Mouse (Mus musculus): ENCODE data around the gene Ciao1.
A peak's percentile ranks its signal among the peaks of the same experiment; 100 is the strongest.
"Not testable (repeated sequence)": the region's sequence is repeated elsewhere in the genome, so short reads cannot be mapped to it uniquely, and the experiment has no call there.

The Ciao1 gene

DNA sequence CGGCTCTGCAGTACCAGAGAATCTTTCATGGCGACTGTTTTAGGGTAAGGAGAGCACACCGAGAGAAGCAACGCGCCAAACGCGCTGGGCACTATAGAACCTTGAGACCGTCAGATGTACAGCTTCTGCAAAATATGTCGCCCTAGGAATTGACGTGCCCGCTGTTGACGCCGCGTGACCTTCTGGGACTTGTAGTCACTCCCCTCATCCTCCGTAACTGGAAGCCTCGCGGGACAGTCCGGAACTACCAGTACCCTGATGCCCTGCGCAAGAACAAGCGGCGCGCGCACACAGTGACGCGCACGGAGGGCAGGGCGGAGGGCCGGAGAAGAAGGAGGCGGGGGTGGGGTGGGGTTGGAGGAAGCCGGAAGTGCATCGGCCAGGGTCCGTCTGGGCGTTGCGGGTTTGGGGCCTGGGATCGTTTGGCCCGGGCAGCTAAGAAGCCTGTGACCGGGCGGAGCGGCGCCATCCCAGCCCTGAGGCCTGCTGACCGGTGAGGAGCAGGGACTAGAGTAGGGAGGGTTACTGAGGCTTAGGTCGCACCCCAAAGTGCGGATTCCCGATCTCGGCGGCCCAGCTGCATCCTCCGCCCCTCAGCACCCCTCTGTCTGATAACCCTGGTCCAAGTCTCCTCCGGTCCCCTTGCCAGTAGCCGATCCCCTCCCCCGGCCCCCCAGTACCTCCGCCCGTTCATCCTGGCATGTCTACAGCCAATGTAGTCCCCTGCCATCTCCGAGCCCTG lies at the start of gene Ciao1, which contains the start of gene Tmem127:
Gene Ciao1 (minus strand): TSS at position 225 of the 742 bp plus-strand sequence.
Gene Tmem127 (plus strand): TSS at position 317 of the 742 bp plus-strand sequence.
- DNase-seq, result peak; percentile 98

DNA sequence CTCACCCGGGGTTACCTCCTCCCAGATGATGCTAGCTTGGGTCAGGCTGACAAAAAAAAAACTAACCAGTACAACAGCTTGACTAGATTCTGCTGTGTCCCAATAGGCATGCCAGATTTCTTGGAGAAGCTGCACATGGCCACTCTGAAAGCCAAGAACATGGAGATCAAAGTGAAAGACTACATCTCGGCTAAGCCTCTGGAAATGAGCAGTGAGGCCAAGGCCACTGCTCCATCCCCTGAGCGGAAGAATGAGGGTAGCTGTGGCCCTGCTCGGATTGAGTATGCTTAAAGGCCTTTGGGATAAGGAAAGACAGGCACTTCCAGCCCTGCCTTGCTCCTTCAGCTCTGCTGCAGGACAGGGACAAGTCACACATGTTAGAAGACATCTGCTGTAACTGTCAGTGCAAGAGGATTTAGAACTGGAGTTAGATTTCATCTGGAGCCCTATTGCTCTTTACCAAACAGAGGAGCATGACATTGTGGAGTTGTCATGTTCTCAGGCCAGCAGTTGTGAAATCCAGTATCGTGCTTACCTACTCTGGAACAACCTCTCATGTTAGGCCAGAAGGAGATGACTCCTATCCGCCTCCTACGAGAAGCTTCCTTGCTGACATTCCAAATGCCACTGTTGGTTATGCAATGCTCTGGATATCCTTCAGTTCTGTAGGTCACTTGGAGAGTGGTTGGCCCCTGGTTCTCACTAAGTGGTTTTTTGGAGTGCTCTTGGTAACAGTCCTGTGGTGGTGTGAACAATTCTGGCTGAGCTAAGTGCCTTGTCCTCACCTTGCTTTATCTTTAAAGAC lies 49.6 kb upstream of the Ciao1 start:
- no peak for DNase-seq

DNA sequence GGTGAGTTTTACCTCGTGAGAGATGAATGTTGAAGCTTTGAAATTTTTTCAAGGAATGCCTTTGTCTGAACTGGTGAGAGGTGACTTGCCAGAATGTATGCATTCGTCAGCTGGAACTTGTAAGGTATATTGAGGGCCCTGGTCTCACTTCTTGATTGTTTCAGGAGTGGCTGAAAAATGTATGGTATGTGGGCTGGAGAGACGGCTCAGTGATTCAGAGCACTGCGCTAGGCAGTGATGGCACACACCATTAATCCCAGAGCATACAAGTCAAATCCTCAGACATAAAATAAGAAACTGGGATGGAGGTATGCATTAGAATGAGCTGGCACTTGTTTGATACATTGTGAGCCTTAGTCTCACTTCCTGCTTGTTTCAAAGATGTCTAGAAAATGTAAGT lies 44.6 kb upstream of the Ciao1 start:
- no peak for DNase-seq

DNA sequence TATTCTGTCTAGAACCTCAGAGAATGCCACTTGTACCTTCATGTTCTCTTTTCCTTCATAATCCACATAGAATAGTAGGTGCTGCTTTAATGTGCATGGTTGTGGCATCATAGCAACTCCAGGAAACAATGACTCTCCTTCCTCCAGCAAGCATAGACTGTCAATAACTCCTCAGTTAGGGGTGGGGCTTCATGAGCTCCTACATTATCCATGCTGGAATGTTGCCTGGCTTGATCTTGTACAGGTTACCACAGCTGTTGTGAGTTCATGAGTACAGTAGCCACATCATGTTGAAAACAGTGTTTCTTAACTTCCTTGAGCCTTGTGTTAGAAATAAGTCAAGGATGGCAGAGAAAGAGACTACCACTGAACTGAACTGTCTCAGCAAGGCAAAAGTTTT lies 30.5 kb upstream of the Ciao1 start:
- no peak for DNase-seq

DNA sequence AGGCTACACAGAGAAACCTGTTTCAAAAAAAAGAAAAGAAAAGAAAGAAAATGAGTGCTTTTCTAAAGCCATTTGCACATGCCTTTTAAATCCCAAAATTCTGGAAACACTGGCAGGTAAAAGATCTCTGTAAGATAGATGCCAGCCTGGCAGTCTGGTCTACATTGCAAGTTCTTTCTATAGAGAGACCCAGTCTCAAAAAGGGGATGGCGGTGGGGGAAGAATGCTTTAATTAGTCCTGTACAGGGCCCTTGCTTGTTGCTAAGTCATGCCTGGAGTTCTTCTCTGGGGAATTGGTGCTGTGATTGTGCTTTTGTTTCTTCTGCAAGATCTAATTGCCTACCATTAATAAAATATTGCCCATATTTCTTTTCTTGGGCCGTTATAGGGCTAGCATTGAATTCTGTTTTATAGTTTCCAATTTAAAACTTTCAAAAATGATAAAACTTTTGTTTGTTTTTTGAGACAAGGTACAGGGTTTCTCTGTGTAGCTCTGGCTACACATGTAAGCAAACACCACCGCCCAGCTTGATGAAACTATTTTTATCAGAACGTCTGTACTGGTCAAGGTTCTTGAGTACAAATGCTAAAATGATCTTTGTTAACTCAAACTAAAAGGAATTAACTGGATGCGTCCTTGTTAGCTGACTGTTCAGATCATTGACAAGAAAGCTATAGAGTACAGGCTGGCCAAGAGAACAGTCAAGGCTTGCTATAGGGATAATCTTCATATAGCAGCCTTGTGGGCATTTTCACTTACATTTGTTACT lies 28.1 kb upstream of the Ciao1 start:
- DNase-seq, result no peak

DNA sequence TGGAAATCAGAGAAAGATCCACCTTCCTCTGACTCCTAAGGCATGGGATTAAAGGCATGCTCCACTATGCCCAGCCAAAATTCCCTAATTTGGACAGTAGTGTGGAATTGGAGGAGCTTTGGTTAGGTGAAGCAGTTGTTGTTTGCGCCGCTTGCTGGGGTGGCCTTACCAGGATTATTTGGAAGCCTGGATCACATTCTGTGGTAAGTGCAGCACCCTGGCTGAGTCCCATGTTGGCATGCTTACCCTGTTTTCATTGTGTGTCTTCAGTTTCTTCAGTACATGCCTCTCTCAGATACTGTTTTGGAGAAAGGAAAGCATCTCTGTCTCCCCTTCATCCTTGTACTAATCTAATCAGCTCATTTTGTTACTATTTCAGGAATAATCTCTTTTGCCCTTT lies 27.0 kb upstream of the Ciao1 start:
- DNase-seq, result no peak

DNA sequence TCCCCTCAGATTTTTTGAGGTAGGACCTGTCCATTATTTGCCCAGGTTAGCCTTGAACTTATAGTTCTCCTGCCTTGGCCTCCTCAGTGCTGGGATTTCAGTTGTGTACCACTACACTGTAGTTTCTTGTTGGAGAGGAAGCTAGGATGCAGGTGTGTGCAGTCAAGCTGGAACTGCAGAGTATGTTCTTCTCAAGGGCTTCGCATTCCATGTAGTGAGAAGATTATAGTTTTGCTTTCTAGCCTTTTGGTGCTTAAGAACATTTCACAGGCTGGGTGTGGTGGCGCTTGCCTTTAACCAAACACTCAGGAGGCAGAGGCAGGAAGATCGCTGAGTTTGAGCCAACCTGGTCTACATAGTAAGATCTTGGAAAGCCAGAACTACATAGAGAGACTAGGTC lies 25.2 kb upstream of the Ciao1 start:
- DNase-seq, result no peak

DNA sequence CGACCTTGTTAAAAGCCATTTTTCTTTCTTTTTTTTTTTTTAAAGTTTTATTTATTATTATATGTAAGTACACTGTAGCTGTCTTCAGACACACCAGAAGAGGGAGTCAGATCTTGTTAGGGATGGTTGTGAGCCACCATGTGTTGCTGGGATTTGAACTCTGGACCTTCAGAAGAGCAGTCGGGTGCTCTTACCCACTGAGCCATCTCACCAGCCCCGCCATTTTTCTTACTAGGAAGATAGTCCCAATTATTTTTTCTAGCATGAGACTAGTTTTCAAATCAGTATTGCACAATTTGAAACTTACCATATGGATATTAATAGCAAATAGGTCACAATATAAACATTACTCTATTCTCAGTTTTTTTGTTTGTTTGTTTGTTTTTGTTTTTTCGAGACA lies 24.4 kb upstream of the Ciao1 start:
- not testable (repeated sequence) for DNase-seq

DNA sequence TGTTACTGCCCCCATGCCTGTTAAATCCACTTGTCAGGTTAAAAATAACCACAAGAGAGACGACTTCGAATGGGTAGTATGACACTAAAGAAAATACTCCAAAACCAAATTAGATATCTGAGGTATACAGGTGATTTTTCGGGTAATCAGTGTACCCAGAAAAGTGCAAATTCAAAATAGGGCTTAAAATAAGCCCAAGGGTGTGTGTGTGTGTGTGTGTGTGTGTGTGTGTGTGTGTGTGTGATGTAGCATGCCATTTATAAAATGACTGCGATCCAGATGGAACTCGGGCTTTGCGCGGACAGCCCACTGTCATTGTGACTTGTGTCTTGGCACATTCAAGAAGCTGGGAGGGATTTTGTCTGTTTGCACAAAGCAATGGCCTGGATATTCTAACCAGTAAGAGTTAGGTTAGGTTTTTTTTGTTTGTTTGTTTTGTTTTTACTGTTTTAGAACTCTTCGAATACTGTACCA lies 23.5 kb upstream of the Ciao1 start:
- peak; percentile 22 for DNase-seq

DNA sequence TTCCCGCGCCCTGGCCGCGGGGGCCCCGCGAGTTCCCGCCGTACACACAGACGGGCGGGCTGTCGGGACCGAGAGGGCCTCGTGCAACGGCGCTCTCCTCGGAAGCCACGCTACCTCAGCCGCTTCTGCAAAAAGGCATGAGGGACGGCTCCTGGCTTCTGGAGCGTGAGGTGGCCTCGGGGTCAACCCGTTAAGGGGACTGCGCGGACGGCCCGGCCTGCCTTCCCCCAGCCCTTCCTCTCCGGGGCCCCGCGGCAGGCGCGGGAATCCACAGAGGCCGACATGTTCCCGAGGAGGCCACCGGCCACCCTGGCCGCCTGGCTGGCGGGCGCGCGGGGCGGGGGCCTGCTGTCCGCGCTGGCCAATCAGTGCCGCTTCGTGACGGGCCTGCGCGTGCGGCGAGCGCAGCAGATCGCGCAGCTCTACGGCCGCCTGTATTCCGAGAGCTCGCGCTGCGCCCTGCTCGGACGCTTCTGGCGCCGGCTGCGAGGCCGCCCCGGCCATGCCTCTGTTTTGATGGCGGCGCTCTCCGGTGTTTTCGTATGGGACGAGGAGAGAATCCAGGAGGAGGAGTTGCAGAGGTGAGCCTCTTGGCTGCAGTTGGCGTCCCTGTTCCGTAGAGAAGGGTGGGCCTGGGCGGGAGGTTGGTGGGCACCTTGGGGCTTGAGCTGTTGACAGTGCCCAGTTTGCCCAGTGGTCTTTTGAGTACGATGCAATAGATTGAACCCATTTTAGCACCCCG lies 22.9 kb upstream of the Ciao1 start:
- peak; percentile 84 for DNase-seq

DNA sequence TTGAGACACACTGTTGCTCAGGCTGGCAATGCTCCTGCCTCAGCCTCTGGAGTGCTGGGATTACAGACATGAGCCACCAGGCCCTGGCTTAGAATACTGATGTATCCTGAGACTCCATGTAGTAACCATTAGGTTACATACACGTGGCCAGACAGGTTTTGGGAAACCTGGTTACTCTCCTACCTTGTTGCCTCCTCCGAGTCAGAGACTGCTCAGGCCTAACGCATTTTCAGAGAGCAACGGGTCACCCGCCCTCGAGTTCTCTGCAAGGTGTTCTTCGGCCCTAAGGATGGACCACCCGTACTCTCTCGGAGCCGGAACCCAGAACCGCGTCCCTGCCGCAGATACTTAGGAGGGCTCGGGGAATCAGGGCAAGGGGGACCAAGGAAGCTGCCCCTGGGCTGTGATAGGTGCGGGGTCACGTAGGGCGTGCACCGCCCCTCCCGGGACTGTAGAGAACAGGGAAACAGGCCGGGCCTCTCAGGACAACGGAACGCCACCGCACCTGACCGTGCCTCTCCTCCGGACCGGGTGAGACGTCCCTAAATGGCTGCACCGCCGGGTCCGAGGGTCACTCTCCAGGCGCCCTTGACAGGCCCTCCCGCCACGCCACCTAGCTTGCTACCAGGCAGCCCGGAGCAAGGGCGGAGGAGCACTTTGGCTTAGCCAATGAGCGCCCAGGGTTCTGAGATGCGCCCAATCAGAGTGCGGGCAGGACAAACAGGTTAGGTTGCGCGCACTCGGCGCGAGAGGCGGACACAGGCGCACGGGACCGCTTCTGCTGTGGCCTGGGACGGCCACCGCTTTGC lies 22.1 kb upstream of the Ciao1 start, which contains the start of gene Stard7:
Gene Stard7 (plus strand): TSS at position 728 of the 809 bp plus-strand sequence.
- peak; percentile 95 for DNase-seq

DNA sequence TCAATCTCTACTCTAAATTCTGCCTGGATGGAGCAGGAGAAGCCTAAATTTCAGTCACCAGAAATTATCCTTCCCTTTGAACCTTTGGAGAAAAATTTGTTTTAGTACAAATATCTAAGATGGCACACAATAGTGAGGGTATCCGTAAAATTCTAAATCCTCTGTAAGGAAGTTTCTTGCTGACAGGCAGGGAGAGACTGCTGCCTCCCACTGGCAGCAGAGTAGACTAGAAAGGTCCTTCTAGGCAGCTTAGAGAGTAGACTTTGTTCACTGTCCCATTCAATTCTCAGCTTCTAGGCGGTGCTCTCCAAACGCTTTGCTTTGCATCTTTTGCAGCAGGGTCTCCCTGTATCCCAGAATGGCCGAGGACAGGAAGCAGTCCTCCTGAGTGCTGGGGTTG lies 20.2 kb upstream of the Ciao1 start:
- no peak for DNase-seq

DNA sequence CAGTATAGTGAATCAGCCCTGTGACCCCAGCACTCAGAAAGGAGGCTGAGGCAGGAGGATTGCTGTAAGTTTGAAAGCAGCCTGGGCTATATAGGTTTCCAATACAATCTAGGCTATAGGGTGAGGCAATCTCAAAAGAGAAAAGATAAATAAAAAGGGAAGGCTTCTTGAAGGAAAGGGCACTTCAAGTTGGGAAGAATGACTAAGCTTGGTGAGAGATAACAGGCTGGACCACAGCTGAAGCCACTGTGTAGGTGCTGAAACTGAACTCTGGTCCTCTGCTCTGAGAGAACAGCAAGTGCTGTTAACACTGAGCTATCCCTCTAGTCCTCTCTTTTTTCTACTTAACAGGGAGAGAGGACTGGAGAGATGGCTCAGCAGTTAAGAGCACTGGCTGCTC lies 14.9 kb upstream of the Ciao1 start:
- DNase-seq, result no peak

DNA sequence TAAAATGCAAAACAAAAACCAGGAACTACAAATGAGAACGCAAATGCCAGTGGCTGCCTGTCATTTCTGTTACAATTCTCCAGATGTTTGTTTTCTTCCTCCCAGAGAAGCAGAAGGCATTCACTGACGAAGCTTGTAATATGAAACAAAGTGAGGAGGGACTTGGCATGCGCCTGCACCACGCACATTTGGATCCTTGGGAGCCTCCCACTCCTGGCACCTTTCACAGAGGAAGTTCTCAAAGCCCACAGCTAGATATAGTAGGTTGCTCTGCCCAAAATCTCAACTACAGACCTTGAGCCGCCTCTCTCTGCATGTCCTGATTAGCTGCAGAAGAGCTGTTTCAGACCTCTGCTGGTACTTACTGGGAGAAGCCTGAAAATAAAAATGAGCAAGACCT lies 11.7 kb upstream of the Ciao1 start:
- peak; percentile 23 for DNase-seq

DNA sequence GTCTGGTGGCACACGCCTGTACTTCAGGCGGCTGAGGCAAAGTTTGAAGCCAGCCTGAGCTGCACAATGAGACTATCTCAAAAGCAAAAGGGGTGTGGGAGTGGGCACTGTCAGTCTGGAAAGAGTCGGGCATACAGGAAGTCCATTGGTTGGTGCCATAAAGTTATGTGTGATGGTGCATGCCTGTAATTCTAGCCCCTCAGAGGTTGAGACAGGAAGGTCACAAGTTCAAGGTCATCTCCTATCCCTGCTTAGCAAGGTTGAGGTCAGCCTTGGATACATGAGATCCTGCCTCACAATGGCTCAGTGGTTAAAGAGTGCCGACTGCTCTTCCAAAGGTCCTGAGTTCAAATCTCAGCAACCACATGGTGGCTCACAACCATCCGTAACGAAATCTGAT lies 7.7 kb upstream of the Ciao1 start:
- DNase-seq, result no peak

DNA sequence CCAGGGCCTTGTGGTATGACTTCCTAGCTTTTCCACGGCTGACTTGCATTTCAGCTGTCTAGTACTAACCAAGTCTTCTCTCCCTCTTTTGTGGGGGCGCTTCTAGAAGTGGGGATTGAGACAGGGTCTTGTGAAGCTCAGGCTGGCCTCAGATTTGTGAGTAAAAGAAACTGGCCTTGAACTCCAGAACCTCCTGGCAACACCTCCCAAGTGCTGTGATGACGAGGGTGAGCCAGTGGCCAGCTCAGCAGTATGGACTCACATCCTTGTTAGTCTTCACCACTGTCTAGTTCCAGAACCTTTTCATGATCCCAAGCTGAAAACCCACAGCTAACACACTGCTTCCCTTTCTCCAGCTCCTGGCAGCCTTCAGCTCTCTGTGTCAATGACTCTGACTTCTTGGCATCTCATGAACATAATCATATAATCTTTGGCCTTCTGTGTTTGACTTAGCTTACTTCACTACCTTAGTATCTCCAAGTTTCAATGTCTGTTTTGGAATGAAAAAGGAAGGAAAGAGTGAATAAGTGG lies 7.1 kb upstream of the Ciao1 start:
- no peak for DNase-seq

DNA sequence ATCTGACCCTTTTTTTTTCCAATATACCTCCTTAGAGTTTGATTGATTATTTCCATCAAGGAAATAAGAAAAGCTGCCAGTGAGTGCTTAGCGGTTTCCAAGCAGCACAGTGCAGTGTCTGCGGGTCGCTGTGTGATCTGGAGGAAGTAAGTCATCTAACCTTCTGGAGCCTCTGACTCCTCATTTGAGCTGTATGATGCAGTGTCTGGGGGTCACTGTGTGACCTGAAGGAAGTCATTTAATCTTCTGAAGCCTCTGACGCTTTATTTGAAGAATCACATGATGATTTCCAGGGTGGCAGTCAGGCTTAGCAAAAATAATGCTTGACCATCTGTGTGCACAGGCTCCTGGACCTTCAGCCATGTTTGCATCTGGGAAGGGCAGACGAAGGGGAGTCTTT lies 5.2 kb upstream of the Ciao1 start:
- no peak for DNase-seq

DNA sequence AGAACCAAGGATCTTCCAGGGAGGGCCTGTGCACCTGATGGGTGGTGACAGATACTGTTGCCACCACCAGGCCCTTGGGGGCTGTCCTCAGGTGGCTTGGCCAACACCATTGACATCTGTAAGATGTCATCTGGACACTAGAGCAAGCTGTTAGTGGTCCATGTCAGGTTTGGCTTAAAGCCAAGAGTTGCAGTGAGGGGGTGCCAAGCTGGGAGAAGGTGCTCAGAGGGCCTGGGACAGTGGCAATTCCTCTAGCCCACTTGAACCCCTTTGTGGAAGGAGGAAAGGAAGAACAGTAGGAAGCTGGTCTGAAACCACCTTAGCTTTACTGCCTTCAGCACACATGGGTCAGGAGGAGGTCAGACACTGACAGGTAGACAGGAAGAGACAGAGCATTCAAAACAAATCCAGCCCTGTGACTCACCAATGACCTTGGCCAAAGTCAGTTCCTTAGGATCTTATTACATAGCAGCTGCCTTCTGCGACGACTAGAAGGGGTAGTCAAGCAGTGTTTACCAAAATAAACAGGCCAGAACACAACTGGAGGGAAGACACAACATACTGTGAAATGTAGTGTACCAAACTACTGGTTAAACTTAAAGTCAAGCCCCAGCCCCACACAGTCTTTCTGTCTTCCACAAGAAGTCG lies 4.4 kb upstream of the Ciao1 start:
- DNase-seq, result no peak

DNA sequence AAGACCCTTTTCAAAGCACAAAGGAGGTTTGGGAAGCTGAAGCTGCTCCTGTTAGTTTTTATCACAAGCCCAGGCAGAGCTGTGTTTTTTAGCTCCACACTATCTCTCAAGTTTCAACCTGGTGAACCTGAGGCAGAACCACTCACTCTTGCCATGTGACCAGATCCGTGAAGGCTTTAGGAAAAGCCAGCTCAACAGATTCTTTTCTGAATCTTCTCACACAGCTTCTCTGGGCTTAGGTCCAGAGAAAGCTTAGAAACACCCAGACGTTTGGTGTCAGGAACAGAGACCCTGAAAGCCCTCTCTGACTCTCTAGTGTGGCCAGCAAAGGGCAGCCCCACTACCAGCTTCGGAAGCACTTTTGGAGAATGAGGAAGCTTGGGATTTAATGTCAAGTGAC lies 3.8 kb upstream of the Ciao1 start:
- DNase-seq, result no peak

DNA sequence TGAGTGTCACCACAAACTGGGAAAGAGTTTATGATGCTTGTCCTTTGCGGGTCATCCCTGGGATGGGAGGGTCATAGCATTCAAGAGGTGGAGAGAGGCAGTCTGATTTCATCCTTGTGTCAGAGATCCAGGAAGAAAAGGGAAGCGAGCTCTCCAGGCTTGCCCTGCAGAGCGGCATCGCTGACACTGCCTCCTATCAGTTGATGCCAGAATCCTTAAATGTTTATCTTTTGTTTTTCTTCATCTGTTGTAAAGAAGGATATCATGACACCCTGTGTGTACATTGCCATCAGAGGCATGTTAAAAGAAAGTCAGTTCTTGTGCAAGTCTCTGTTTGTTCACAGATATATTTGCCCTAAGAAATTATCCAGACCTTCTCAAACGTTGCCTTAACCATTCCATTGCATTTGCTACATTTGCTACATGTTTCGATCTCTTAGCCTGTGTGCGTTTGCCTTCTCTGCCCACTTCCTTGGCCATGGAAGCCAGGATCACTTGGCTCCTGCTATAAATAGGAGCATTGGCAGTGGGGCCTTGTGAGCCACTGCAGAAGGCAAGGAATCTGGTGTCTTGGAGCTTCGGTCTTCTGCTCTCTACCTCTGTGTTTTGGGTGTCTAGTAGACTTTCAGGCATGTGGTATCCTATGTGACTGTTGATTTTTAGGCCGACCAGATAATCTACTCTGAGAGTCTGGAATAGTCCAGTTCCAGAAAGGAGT lies 2.8 kb upstream of the Ciao1 start:
- no peak for DNase-seq
